14 mouse cellular contexts compared by ENCODE assay signal in genomic region chr8:108510641-108511325, GRCm38 (mm10).
DNase-seq lines count a peak whose midpoint lies in the region; ATAC-seq lines count a peak whose summit lies in the region.
"Had no signal": no experiment of that assay in that cellular context is flagged by ENCODE, and none has a peak within 500 bp of the region (broad histone marks: within the 10 kb centered on the region; RNA-seq: fewer than 3 reads in every experiment).

No protein-coding gene starts in this region.

- WGBS in forebrain, embryonic 14.5 days, result 19% methylated on average over 14 of the region's 14 CpGs
- WGBS in limb, embryonic 12.5 days, result 32% methylated on average over 14 of the region's 14 CpGs
- WGBS in neural tube, embryonic 13.5 days, result 21% methylated on average over 14 of the region's 14 CpGs
- 62% methylated on average over 14 of the region's 14 CpGs for WGBS in intestine, embryonic 15.5 days
- WGBS in kidney, embryonic 16.5 days, result 60% methylated on average over 14 of the region's 14 CpGs

- no peak overlapping the region for H3K4me2 ChIP-seq in forebrain, embryonic 14.5 days (ENCODE audit: low read length)
- no peak overlapping the region for H3K4me2 ChIP-seq in limb, embryonic 12.5 days
- no peak overlapping the region for H3K4me2 ChIP-seq in neural tube, embryonic 13.5 days
- no peak overlapping the region for H3K4me2 ChIP-seq in intestine, embryonic 15.5 days (replicated peaks)
- no peak overlapping the region for H3K4me2 ChIP-seq in kidney, embryonic 16.5 days (replicated peaks; ENCODE audit: low read depth, low read length)

- H3K27me3 ChIP-seq in forebrain, embryonic 14.5 days (replicated peaks; ENCODE audit: control insufficient read depth, insufficient read depth, low read length), result no peaks in the 10 kb centered on the region
- H3K27me3 ChIP-seq in limb, embryonic 12.5 days, result no peaks in the 10 kb centered on the region
- peaks cover 82% of the 10 kb centered on the region for H3K27me3 ChIP-seq in neural tube, embryonic 13.5 days
- H3K27me3 ChIP-seq in intestine, embryonic 15.5 days (replicated peaks), result no peaks in the 10 kb centered on the region
- no peaks in the 10 kb centered on the region for H3K27me3 ChIP-seq in kidney, embryonic 16.5 days (ENCODE audit: insufficient read depth, low read length)

- H3K36me3 ChIP-seq in forebrain, embryonic 14.5 days (ENCODE audit: control insufficient read depth, insufficient read depth, low read length), result no peaks in the 10 kb centered on the region
- H3K36me3 ChIP-seq in limb, embryonic 12.5 days, result no peaks in the 10 kb centered on the region
- no peaks in the 10 kb centered on the region for H3K36me3 ChIP-seq in neural tube, embryonic 13.5 days
- H3K36me3 ChIP-seq in intestine, embryonic 15.5 days, result no peaks in the 10 kb centered on the region
- H3K36me3 ChIP-seq in kidney, embryonic 16.5 days (ENCODE audit: insufficient read depth, low read length), result no peaks in the 10 kb centered on the region

- peak overlapping the region; percentile 24; the same call in 1 of the 2 replicates for H3K27ac ChIP-seq in forebrain, embryonic 14.5 days (ENCODE audit: low read depth, low read length)
- peak overlapping the region; percentile 74 for H3K27ac ChIP-seq in limb, embryonic 12.5 days
- no peak overlapping the region for H3K27ac ChIP-seq in neural tube, embryonic 13.5 days (replicated peaks)
- H3K27ac ChIP-seq in intestine, embryonic 15.5 days, result no peak overlapping the region
- H3K27ac ChIP-seq in kidney, embryonic 16.5 days (ENCODE audit: low read length), result no peak overlapping the region

- peak; percentile 48; the same call in 1 of the 2 replicates for ATAC-seq in forebrain, embryonic 14.5 days
- ATAC-seq in limb, embryonic 12.5 days (ENCODE audit: insufficient number of reproducible peaks, insufficient read depth, low FRiP score, low TSS enrichment, low read depth), result no peak
- peak; percentile 96 for ATAC-seq in neural tube, embryonic 13.5 days (ENCODE audit: low read depth)
- no peak for ATAC-seq in intestine, embryonic 15.5 days
- no peak for ATAC-seq in kidney, embryonic 16.5 days (ENCODE audit: low FRiP score, low TSS enrichment)
- ATAC-seq: lung, postnatal 0 days had no signal

- no peaks in the 10 kb centered on the region for H3K9me3 ChIP-seq in forebrain, embryonic 14.5 days (replicated peaks; ENCODE audit: control insufficient read depth, low read length)
- H3K9me3 ChIP-seq in limb, embryonic 12.5 days, result no peaks in the 10 kb centered on the region; the same call in 1 of the 2 replicates
- no peaks in the 10 kb centered on the region for H3K9me3 ChIP-seq in neural tube, embryonic 13.5 days
- H3K9me3 ChIP-seq in intestine, embryonic 15.5 days, result no peaks in the 10 kb centered on the region
- H3K9me3 ChIP-seq in kidney, embryonic 16.5 days (ENCODE audit: low read length), result no peaks in the 10 kb centered on the region

- peak; percentile 42 to 56 for DNase-seq in cerebellum, postnatal 10 days
- DNase-seq in cerebellum, adult 11-12 months, result no peak
- DNase-seq in forebrain, embryonic 14.5 days (ENCODE audit: low spot score), result peak; percentile 64
- DNase-seq in thymus, postnatal 4 days, result no peak
- DNase-seq: adrenal gland, adult 8-10 months; cerebellum, adult 9-10 months; kidney, adult 2 months; layer of hippocampus, postnatal 36 days had no signal

- H3K9ac ChIP-seq in forebrain, embryonic 14.5 days (ENCODE audit: low read length), result no peak overlapping the region
- no peak overlapping the region for H3K9ac ChIP-seq in limb, embryonic 12.5 days (replicated peaks)
- H3K9ac ChIP-seq in neural tube, embryonic 13.5 days, result 0 out of 2 replicates have a peak overlapping the region, but pooled peaks have one; percentile 2
- H3K9ac ChIP-seq in intestine, embryonic 15.5 days, result no peak overlapping the region
- no peak overlapping the region for H3K9ac ChIP-seq in kidney, embryonic 16.5 days (replicated peaks; ENCODE audit: low read length)

- H3K4me1 ChIP-seq in forebrain, embryonic 14.5 days (ENCODE audit: control insufficient read depth, insufficient read depth, low read length), result peaks cover 6% of the 10 kb centered on the region; the same call in 1 of the 2 replicates
- peaks cover 17% of the 10 kb centered on the region for H3K4me1 ChIP-seq in limb, embryonic 12.5 days (replicated peaks)
- H3K4me1 ChIP-seq in neural tube, embryonic 13.5 days (replicated peaks), result peaks cover 10% of the 10 kb centered on the region
- no peaks in the 10 kb centered on the region for H3K4me1 ChIP-seq in intestine, embryonic 15.5 days (replicated peaks)
- H3K4me1 ChIP-seq in kidney, embryonic 16.5 days (ENCODE audit: insufficient read depth, low read length), result no peaks in the 10 kb centered on the region

- H3K4me3 ChIP-seq in forebrain, embryonic 14.5 days (ENCODE audit: low read depth, low read length), result no peak overlapping the region
- no peak overlapping the region for H3K4me3 ChIP-seq in limb, embryonic 12.5 days (replicated peaks)
- no peak overlapping the region for H3K4me3 ChIP-seq in neural tube, embryonic 13.5 days
- H3K4me3 ChIP-seq in intestine, embryonic 15.5 days (replicated peaks), result no peak overlapping the region
- no peak overlapping the region for H3K4me3 ChIP-seq in kidney, embryonic 16.5 days (ENCODE audit: low read length)
- H3K4me3 ChIP-seq: myocyte had no signal

Comparison
In these comparisons a context has a peak if more than half of its experiments do, and no peak if none do; other contexts are left out.
1. DNase-seq: peak in cerebellum, postnatal 10 days (2 of 2) and forebrain, embryonic 14.5 days (single experiment); none in cerebellum, adult 11-12 months (single experiment) and thymus, postnatal 4 days (single experiment).
2. ATAC-seq: peak in forebrain, embryonic 14.5 days (single experiment) and neural tube, embryonic 13.5 days (single experiment); none in limb, embryonic 12.5 days (single experiment), intestine, embryonic 15.5 days (single experiment) and kidney, embryonic 16.5 days (single experiment).
3. H3K27ac ChIP-seq: peak in forebrain, embryonic 14.5 days (single experiment) and limb, embryonic 12.5 days (single experiment); none in neural tube, embryonic 13.5 days (single experiment), intestine, embryonic 15.5 days (single experiment) and kidney, embryonic 16.5 days (single experiment).